Mouse (Mus musculus) stomach, embryonic 14.5 days (tissue): ENCODE data around the gene Selenot. TPM values are rescaled to one million over a fixed set of nuclear protein-coding genes. Genes with fewer than 3 reads are reported as not detected.

ENCODE experiments used
- ATAC-seq: fragments of 200-750 bp; cut with Nextera tagmentation; 2 replicates; pipeline ENCODE4 v1.8.0; 2017; ENCODE audit warnings: low read depth, moderate TSS enrichment; ENCODE audit not compliant: insufficient number of reproducible peaks, insufficient read depth, low FRiP score
- H3K27ac ChIP-seq: fragments of 300-500 bp; sonication (generic); 2 replicates; pipeline ENCODE4 v1.5.1; 2014; ENCODE audit warnings: mild to moderate bottlenecking, low read length, moderate library complexity, mixed read lengths
- H3K27me3 ChIP-seq: fragments of 300-500 bp; sonication (generic); 2 replicates; pipeline ENCODE4 v1.6.1; 2014; ENCODE audit warnings: low read length, control low read depth, mixed read lengths; ENCODE audit not compliant: control insufficient read depth, insufficient read depth
- H3K36me3 ChIP-seq: fragments of 300-500 bp; sonication (generic); 2 replicates; pipeline ENCODE4 v1.6.1; 2014; ENCODE audit warnings: mild to moderate bottlenecking, control low read depth, low read length, moderate library complexity, mixed read lengths; ENCODE audit not compliant: control insufficient read depth, insufficient read depth
- H3K4me1 ChIP-seq: fragments of 300-500 bp; sonication (generic); 2 replicates; pipeline ENCODE4 v1.6.1; 2014; ENCODE audit warnings: low read length, control low read depth, mixed read lengths; ENCODE audit not compliant: control insufficient read depth, insufficient read depth
- H3K4me2 ChIP-seq: fragments of 300-500 bp; sonication (generic); replicated peaks from 2 replicates; pipeline ENCODE4 v1.6.1; 2014; ENCODE audit warnings: low read depth, low read length, control low read depth
- H3K4me3 ChIP-seq: fragments of 300-500 bp; sonication (generic); 2 replicates; pipeline ENCODE4 v1.5.1; 2014; ENCODE audit warnings: low read depth, low read length, control low read depth
- H3K9ac ChIP-seq: fragments of 300-500 bp; sonication (generic); replicated peaks from 2 replicates; pipeline ENCODE4 v1.6.1; 2014; ENCODE audit warnings: low read depth, mild to moderate bottlenecking, control low read depth, low read length, moderate library complexity, mixed read lengths
- H3K9me3 ChIP-seq: fragments of 300-500 bp; sonication (generic); 2 replicates; pipeline ENCODE4 v1.6.1; 2016; ENCODE audit warnings: low read depth, low read length, control low read depth; ENCODE audit not compliant: control insufficient read depth
- WGBS: fragments of 180-500 bp; shearing (Covaris S2); extraction: QIAGEN DNeasy Blood & Tissue Kit; methylation state at CpG from one replicate; pipeline ENCODE4 v1.1.7; 2014; 5-methylcytosine and 5-hydroxymethylcytosine counted together
- polyA plus RNA-seq: library from polyadenylated mRNA; unstranded; fragments of >200 nt; fragmentation: Nextera tagmentation; extraction: Ambion mirVana; gene quantifications from 2 replicates; pipeline ENCODE4 v1.2.1, GENCODE M21; 2014

The Selenot gene
- polyA plus RNA-seq, result 20.1 and 23.0 TPM in 2 replicates

DNA sequence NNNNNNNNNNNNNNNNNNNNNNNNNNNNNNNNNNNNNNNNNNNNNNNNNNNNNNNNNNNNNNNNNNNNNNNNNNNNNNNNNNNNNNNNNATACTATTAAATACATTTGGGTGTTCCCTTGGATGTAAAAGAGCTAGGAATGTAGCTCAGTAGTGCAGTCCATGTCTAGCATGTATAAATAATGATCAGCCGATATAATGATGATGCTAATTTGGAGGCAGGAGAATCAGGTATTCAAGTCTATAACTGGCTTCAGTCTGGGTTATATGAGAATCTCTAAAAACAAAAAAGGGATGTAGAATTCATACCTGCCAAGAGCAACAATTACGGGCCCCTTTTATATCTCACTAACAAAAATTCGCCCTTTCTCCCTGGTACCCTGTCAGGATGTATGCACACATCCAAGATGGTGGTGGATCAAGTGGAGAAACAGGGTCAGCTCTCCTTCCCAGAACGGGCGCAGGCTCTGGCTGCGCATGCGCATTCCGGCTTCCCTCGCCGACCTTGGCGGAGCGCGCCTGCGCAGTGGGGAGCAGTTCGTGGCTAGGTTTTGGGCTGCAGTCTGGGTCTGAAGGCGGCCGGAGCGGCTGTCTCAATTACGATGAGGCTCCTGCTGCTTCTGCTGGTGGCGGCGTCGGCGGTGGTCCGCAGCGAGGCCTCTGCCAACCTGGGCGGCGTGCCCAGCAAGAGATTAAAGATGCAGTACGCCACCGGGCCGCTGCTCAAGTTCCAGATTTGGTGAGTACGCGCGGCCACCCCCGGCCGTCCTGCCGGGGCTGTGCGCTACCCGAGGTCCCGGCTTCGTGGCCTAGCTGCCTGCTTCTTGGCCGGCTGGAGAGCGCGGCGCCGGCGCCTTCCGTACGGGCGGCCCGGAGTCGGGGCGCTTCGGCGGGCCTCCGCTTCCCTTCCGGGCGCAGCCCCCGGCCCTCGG is at the start of gene Selenot:
Gene Selenot (plus strand): TSS at position 500 of the 930 bp plus-strand sequence.
- H3K27me3 ChIP-seq, result no peaks in the 10 kb centered on the region
- peak; percentile 93 for ATAC-seq
- peak within 1 kb of the TSS; percentile 100 for H3K27ac ChIP-seq
- H3K4me1 ChIP-seq, result no peaks in the 10 kb centered on the region
- WGBS, result 2% methylated on average over 58 of the region's 59 CpGs
- peak within 1 kb of the TSS; percentile 98 for H3K9ac ChIP-seq
- no peaks in the 10 kb centered on the region for H3K9me3 ChIP-seq
- no peaks in the 10 kb centered on the region for H3K36me3 ChIP-seq
- peak within 1 kb of the TSS; percentile 54 for H3K4me2 ChIP-seq
- peak within 1 kb of the TSS; percentile 95 for H3K4me3 ChIP-seq

GRCm38 (mm10) chr3:58536573-58536972 is 39.9 kb upstream of the Selenot start:
- ATAC-seq, result no peak
- Histone ChIP-seq H3K4me3 (no peak overlapping the region), H3K9me3 (no peaks in the 10 kb centered on the region), H3K4me1 (no peaks in the 10 kb centered on the region), H3K9ac (no peak overlapping the region), H3K36me3 (peaks cover 31% of the 10 kb centered on the region), H3K4me2 (no peak overlapping the region), H3K27me3 (no peaks in the 10 kb centered on the region), H3K27ac (no peak overlapping the region)
- 87% methylated on average over 3 of the region's 3 CpGs for WGBS

- WGBS, result 76% methylated on average over 1 of the region's 1 CpGs
- no peak for ATAC-seq
- H3K4me2 ChIP-seq, result no peak overlapping the region
- H3K9me3 ChIP-seq, result no peaks in the 10 kb centered on the region
- H3K27me3 ChIP-seq, result no peaks in the 10 kb centered on the region
- no peak overlapping the region for H3K9ac ChIP-seq
- peaks cover 46% of the 10 kb centered on the region for H3K36me3 ChIP-seq
- H3K4me1 ChIP-seq, result no peaks in the 10 kb centered on the region
- H3K27ac ChIP-seq, result no peak overlapping the region
- no peak overlapping the region for H3K4me3 ChIP-seq
These were observed 24.2 kb upstream of the Selenot start for GRCm38 (mm10) chr3:58552001-58552811.

DNA sequence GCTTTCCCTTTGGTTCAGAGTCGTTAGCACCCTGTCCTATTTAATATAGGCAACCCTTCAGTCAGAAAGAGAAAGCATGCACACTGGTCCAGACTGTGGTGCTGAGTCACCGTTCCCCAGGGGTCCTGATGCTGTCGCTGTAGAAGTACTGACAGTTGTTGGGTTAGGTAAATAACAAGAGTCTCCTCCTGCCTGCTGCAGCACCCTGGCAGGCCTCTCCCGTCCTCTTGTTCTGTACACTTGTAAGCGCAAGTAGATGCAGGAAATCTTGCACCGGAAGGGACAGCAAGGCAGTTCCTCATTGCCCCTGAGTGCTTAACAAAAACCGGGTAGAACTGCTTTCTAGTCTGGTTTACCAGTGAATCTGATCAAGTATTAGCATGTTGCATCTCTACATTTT is 19.8 kb upstream of the Selenot start:
- Histone ChIP-seq H3K36me3 (peaks cover 37% of the 10 kb centered on the region), H3K4me2 (no peak overlapping the region), H3K27me3 (no peaks in the 10 kb centered on the region), H3K9me3 (no peaks in the 10 kb centered on the region), H3K27ac (no peak overlapping the region), H3K9ac (no peak overlapping the region), H3K4me3 (no peak overlapping the region), H3K4me1 (no peaks in the 10 kb centered on the region)
- 85% methylated on average over 7 of the region's 7 CpGs for WGBS
- no peak for ATAC-seq

DNA sequence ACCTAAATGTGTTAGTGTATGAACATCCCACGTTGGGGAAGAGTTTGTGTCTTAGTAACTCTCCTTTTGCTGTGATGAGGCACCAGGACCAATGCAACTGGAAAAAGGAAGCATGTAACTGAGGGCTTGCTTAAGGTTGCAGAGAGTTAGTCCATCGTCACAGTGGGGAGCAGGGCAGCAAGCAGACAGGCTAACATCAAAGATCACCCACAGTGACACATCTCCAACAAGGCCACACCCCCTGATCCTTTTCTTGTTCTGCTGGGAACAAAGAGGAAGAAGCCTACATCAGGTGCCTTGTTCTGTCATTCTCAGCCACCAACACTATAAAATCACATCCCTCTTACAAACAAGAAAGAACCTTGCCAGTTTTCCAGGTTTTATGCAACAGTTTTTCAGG is 16.5 kb upstream of the Selenot start:
- Histone ChIP-seq H3K27ac (no peak overlapping the region), H3K4me2 (no peak overlapping the region)
- WGBS, result 53% methylated on average over 2 of the region's 2 CpGs

GRCm38 (mm10) chr3:58561437-58561836 is 15.0 kb upstream of the Selenot start:
- no peaks in the 10 kb centered on the region for H3K4me1 ChIP-seq
- H3K36me3 ChIP-seq, result peaks cover 12% of the 10 kb centered on the region
- WGBS, result 42% methylated on average over 2 of the region's 2 CpGs
- no peaks in the 10 kb centered on the region for H3K27me3 ChIP-seq
- H3K9me3 ChIP-seq, result no peaks in the 10 kb centered on the region
- no peak overlapping the region for H3K27ac ChIP-seq
- ATAC-seq, result no peak
- H3K9ac ChIP-seq, result no peak overlapping the region
- H3K4me3 ChIP-seq, result no peak overlapping the region
- H3K4me2 ChIP-seq, result no peak overlapping the region

More for the DNA sequence above, 16.5 kb upstream of the Selenot start:
- no peak overlapping the region for H3K9ac ChIP-seq
- no peaks in the 10 kb centered on the region for H3K9me3 ChIP-seq
- ATAC-seq, result no peak
- no peak overlapping the region for H3K4me3 ChIP-seq
- no peaks in the 10 kb centered on the region for H3K4me1 ChIP-seq
- H3K36me3 ChIP-seq, result peaks cover 27% of the 10 kb centered on the region
- no peaks in the 10 kb centered on the region for H3K27me3 ChIP-seq

- no peak for ATAC-seq
- no peaks in the 10 kb centered on the region for H3K36me3 ChIP-seq
- WGBS, result 73% methylated on average over 3 of the region's 3 CpGs
- no peak overlapping the region for H3K4me2 ChIP-seq
- no peaks in the 10 kb centered on the region for H3K27me3 ChIP-seq
- no peak overlapping the region for H3K27ac ChIP-seq
- H3K4me1 ChIP-seq, result no peaks in the 10 kb centered on the region
- no peak overlapping the region for H3K4me3 ChIP-seq
- no peak overlapping the region for H3K9ac ChIP-seq
- H3K9me3 ChIP-seq, result no peaks in the 10 kb centered on the region
These were observed 5.6 kb upstream of the Selenot start for GRCm38 (mm10) chr3:58570821-58571220.

DNA sequence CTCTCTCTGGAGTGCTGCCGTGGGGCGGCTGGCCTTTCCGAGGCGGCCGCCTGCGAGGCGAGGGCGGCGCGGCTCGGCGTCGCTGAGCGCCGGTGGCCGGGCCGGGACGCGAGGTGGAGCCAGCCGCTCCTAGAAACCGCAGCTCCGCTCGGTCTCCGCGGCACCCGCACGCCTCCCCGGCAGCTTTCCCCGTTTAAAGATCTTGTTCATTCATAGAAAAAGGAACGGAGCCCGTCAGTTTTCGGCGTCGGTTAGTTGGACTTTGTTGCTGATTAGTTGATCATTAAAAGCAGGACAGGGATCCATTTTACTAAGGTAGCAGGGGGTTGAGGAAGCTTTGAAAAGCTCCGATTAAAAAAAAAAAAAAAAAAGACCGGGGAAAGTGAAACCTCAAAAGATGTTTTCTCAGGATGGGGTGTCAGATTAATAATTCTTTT is 649 bp downstream of the Selenot start:
- H3K9me3 ChIP-seq, result no peaks in the 10 kb centered on the region
- peak overlapping the region; percentile 100 for H3K27ac ChIP-seq
- peak overlapping the region; percentile 98 for H3K9ac ChIP-seq
- H3K4me3 ChIP-seq, result peak overlapping the region; percentile 95
- under 1% methylated on average over 36 of the region's 36 CpGs for WGBS
- H3K4me2 ChIP-seq, result peak overlapping the region; percentile 54
- ATAC-seq, result peak; percentile 71
- H3K36me3 ChIP-seq, result no peaks in the 10 kb centered on the region
- H3K4me1 ChIP-seq, result no peaks in the 10 kb centered on the region
- H3K27me3 ChIP-seq, result no peaks in the 10 kb centered on the region
